Mouse (Mus musculus): ENCODE measurements around the gene Edrf1. TPM values are rescaled to one million over a fixed set of nuclear protein-coding genes. Genes with fewer than 3 reads are reported as not detected.

Edrf1 gene
- polyA plus RNA-seq, 1 experiment: 12.4 TPM

DNA sequence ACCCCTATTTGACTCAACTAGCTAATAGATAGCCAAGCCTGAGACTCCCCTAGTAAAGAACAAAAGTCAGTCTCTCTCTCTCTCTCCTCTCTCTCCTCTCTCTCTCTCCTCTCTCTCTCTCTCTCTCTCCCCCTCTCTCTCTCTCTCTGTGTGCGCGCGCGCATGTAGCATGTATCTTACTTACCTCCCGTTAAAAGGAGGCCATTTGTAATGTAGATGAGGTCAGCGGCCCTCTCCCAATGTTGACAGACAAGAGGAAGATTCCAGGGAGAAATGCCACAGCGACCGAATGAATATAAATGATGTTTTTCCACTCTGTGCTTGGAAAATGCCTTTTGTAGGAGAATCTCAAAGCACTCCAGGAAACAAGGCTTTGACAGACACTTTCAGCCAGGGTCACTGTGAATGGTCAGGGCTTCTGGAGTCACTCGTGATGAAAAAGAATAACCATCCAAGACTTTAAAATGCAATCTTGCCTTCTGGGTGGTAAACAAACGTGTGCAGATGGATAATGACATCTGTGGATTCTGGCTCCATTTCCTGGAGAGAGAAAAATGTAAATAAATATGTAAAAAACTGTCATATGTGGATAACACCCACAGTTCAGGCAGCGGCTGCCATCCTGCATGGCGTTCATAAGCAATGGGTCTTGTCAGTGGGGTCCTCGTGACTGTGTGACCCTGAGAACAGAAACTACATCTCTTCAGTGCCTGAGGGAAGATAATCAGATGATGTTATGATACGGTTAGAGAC is 10.0 kb upstream of the Edrf1 start:
- Histone ChIP-seq H3K27me3 (replicated peaks; ENCODE audit: control insufficient read depth, insufficient read depth, low read length) (no peaks in the 10 kb centered on the region), H3K27ac (ENCODE audit: insufficient read depth, low read depth, low read length) (no peak overlapping the region), H3K36me3 (ENCODE audit: control insufficient read depth, insufficient read depth, low read length) (no peaks in the 10 kb centered on the region), H3K4me3 (ENCODE audit: insufficient read depth, low read depth, low read length) (no peak overlapping the region), H3K4me1 (ENCODE audit: control insufficient read depth, insufficient read depth, low read length) (no peaks in the 10 kb centered on the region)
- DNase-seq: no peak
- 68% methylated on average over 14 of the region's 14 CpGs for WGBS
- TF ChIP-seq POLR2A (IDR thresholded peaks at IDR 0.05; ENCODE audit: low read depth, low read length): no peak
- no peak for TF ChIP-seq CTCF (conservative IDR thresholded peaks at IDR 0.05; ENCODE audit: insufficient read depth, insufficient read length, low read depth, low read length)

DNA sequence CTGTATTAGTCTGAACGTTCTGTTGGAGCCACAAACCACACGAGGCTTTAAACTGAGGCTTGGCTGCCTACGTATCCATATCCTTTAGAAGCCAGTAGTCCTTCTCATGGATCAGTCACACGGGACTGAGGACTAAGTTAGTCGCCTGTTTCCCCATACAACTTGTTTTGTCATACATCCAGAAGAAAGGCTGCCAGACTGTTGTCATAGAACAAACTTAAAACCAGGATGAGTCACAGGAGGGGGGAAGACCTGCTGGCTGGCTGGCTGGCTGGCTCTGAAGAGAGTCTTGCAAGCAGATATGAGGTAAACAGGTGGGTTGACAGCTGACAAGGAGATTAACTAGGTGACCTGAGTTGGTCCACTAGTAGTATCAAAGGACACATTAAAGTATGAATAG is 6.5 kb upstream of the Edrf1 start:
- Histone ChIP-seq H3K36me3 (ENCODE audit: control insufficient read depth, insufficient read depth, low read length) (no peaks in the 10 kb centered on the region), H3K27ac (ENCODE audit: insufficient read depth, low read depth, low read length) (no peak overlapping the region), H3K4me3 (ENCODE audit: insufficient read depth, low read depth, low read length) (no peak overlapping the region), H3K4me1 (ENCODE audit: control insufficient read depth, insufficient read depth, low read length) (no peaks in the 10 kb centered on the region), H3K27me3 (replicated peaks; ENCODE audit: control insufficient read depth, insufficient read depth, low read length) (no peaks in the 10 kb centered on the region)
- no peak for DNase-seq
- TF ChIP-seq CTCF (conservative IDR thresholded peaks at IDR 0.05; ENCODE audit: insufficient read depth, insufficient read length, low read depth, low read length): no peak
- TF ChIP-seq POLR2A (IDR thresholded peaks at IDR 0.05; ENCODE audit: low read depth, low read length): no peak
- WGBS: 82% methylated on average over 5 of the region's 5 CpGs

DNA sequence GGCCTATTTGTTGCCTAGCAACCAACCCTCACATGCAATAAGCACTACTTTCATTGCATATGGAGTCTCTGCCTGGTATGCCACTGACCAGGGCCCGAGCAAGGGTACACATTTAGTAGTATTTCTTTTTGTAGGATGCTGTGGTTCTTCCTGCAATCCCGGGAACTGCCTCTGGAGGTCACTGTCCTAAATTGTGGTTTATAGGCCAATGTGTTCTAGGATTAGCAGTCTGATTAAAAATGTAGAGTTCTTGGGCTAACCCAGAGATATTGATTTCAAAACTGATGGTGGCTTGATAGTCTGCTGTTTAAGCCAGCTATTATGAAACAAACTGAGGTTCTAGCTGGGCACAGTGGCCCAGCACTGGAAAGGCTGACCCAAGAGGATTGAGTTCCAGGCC is 4.9 kb upstream of the Edrf1 start:
- H3K27me3 ChIP-seq (replicated peaks; ENCODE audit: control insufficient read depth, insufficient read depth, low read length): no peaks in the 10 kb centered on the region
- no peak overlapping the region for H3K4me3 ChIP-seq (ENCODE audit: insufficient read depth, low read depth, low read length)
- no peaks in the 10 kb centered on the region for H3K4me1 ChIP-seq (ENCODE audit: control insufficient read depth, insufficient read depth, low read length)
- peak; percentile 64 for DNase-seq
- H3K36me3 ChIP-seq (ENCODE audit: control insufficient read depth, insufficient read depth, low read length): no peaks in the 10 kb centered on the region
- 27% methylated on average over 2 of the region's 2 CpGs for WGBS
- H3K27ac ChIP-seq (ENCODE audit: insufficient read depth, low read depth, low read length): no peak overlapping the region
- TF ChIP-seq CTCF (conservative IDR thresholded peaks at IDR 0.05; ENCODE audit: insufficient read depth, insufficient read length, low read depth, low read length): peak; percentile 44
- no peak for TF ChIP-seq POLR2A (IDR thresholded peaks at IDR 0.05; ENCODE audit: low read depth, low read length)

DNA sequence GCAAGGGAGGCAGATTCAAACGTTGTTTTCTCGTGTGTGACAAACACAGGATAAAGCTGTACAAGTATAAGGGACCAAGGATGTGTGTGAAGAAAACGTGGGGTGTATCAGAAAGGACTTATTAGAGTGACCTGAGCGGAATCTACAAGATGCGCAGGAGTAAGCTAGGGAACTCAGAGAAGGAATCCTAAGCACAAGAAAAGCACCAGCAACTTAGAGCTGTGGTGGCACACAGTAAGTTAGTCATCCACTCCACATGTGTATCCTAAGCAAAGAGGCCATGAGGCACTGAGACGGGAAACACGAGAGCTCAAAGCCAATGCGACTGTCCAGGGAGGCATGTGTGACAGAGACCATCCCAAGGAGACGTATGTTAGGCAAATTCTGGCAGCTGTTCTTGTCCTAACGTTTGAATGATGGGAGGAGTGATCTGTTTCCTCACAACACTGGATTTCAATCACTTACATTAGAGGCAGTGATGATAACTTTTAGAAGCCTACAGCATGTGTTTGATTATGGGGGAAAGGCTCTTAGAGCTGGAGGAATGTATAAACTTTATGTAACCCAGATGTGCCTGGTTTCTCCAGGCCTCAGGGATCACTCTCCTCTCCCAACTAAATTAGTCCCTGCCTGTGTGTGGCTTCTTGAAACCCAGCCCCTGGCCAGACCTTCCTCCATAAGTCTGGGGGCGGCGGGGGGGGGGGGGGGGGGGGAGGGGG is 2.3 kb upstream of the Edrf1 start:
- H3K36me3 ChIP-seq (ENCODE audit: control insufficient read depth, insufficient read depth, low read length): no peaks in the 10 kb centered on the region
- no peak for DNase-seq
- H3K4me1 ChIP-seq (ENCODE audit: control insufficient read depth, insufficient read depth, low read length): no peaks in the 10 kb centered on the region; the same call in 1 of the 2 replicates
- TF ChIP-seq CTCF (conservative IDR thresholded peaks at IDR 0.05; ENCODE audit: insufficient read depth, insufficient read length, low read depth, low read length): no peak
- no peak for TF ChIP-seq POLR2A (IDR thresholded peaks at IDR 0.05; ENCODE audit: low read depth, low read length)
- no peak overlapping the region for H3K4me3 ChIP-seq (ENCODE audit: insufficient read depth, low read depth, low read length)
- H3K27ac ChIP-seq (ENCODE audit: insufficient read depth, low read depth, low read length): no peak overlapping the region
- 59% methylated on average over 10 of the region's 12 CpGs for WGBS
- H3K27me3 ChIP-seq (replicated peaks; ENCODE audit: control insufficient read depth, insufficient read depth, low read length): no peaks in the 10 kb centered on the region

DNA sequence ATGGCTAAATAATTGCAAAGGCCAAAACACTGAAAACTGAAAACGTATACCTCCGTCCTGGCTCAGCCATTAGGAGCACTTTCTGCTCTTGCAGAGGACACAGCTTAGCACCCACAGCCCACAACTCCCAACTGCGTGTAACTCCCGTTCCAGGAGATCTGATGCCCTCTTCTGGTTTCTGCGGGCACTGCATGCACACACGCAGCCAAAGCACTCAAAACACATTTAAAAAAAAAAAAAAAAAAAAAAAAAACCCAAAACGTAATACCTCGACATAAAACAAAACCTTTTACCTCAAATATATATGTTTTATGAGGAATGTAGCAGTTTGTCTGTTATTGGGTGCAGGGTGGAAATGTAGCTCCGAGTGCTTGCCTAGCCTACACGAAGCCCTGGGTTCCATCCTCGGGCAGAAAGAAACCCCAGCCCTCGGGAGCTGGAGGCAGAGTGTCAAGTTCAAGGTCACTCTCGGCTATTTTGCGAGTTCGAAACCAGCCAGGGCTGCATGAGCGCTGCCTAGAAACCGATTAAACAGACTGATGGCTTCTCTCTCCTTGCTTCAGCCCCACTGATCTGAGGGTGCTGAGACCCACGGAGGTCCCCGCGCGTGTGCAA is 498 bp upstream of the Edrf1 start:
- 1% methylated on average over 21 of the region's 21 CpGs for WGBS
- Histone ChIP-seq H3K27ac (ENCODE audit: insufficient read depth, low read depth, low read length) (peak overlapping the region; percentile 50), H3K4me3 (ENCODE audit: insufficient read depth, low read depth, low read length) (peak overlapping the region; percentile 61), H3K27me3 (replicated peaks; ENCODE audit: control insufficient read depth, insufficient read depth, low read length) (no peaks in the 10 kb centered on the region), H3K4me1 (ENCODE audit: control insufficient read depth, insufficient read depth, low read length) (no peaks in the 10 kb centered on the region; the same call in 1 of the 2 replicates), H3K36me3 (ENCODE audit: control insufficient read depth, insufficient read depth, low read length) (peaks cover 6% of the 10 kb centered on the region)
- TF ChIP-seq POLR2A (IDR thresholded peaks at IDR 0.05; ENCODE audit: low read depth, low read length) (no peak), CTCF (conservative IDR thresholded peaks at IDR 0.05; ENCODE audit: insufficient read depth, insufficient read length, low read depth, low read length) (peak; percentile 81)
- DNase-seq: peak; percentile 92

DNA sequence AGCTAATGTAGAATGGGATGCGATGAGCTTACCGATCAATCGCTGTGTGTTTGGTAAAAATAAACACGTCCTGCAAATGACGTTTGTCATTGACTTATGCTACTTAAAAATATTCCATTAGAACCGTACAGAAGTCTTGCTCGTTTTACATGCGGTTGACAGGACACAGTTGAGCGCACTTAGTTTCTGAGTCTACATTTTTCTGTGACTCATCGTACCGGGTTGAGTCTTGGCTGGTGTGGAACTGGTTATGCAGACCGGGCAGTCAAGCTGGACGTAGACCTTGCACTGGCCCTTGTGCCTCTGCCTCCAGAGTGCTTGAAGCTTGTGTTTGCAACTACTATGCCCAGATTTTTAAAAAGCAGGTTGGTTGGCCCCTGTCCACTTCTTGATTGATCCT is 963 bp downstream of the Edrf1 start:
- H3K27ac ChIP-seq (ENCODE audit: insufficient read depth, low read depth, low read length): peak overlapping the region; percentile 10; the same call in 1 of the 2 replicates
- no peaks in the 10 kb centered on the region for H3K27me3 ChIP-seq (replicated peaks; ENCODE audit: control insufficient read depth, insufficient read depth, low read length)
- DNase-seq: peak; percentile 67
- no peaks in the 10 kb centered on the region; the same call in 1 of the 2 replicates for H3K4me1 ChIP-seq (ENCODE audit: control insufficient read depth, insufficient read depth, low read length)
- WGBS: 2% methylated on average over 13 of the region's 13 CpGs
- no peak for TF ChIP-seq POLR2A (IDR thresholded peaks at IDR 0.05; ENCODE audit: low read depth, low read length)
- no peak for TF ChIP-seq CTCF (conservative IDR thresholded peaks at IDR 0.05; ENCODE audit: insufficient read depth, insufficient read length, low read depth, low read length)
- H3K4me3 ChIP-seq (ENCODE audit: insufficient read depth, low read depth, low read length): peak overlapping the region; percentile 85
- H3K36me3 ChIP-seq (ENCODE audit: control insufficient read depth, insufficient read depth, low read length): peaks cover 12% of the 10 kb centered on the region

DNA sequence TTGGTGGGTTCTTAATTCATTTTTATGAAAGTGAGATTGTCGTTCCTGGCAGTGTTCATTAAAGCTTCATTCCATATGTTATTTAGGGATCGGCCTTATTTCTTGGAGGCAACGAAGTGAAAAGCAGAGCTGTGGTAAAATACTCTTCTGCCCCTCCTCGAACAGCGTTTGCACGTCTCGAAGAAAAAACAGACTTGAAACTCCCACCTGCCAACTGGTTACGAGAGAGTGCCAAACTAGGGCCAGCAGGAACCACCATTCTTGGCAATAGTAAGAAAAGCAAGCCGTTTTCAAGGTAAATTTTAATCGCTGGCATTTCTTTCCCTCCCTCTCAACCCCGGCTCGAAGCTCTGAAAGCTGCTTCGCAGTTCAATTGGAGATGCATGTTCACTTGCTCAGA is 1.5 kb downstream of the Edrf1 start:
- H3K27me3 ChIP-seq (replicated peaks; ENCODE audit: control insufficient read depth, insufficient read depth, low read length): no peaks in the 10 kb centered on the region
- DNase-seq: no peak
- no peaks in the 10 kb centered on the region; the same call in 1 of the 2 replicates for H3K4me1 ChIP-seq (ENCODE audit: control insufficient read depth, insufficient read depth, low read length)
- H3K4me3 ChIP-seq (ENCODE audit: insufficient read depth, low read depth, low read length): no peak overlapping the region
- WGBS: 48% methylated on average over 13 of the region's 13 CpGs
- peaks cover 12% of the 10 kb centered on the region for H3K36me3 ChIP-seq (ENCODE audit: control insufficient read depth, insufficient read depth, low read length)
- TF ChIP-seq POLR2A (IDR thresholded peaks at IDR 0.05; ENCODE audit: low read depth, low read length) (no peak), CTCF (conservative IDR thresholded peaks at IDR 0.05; ENCODE audit: insufficient read depth, insufficient read length, low read depth, low read length) (no peak)
- H3K27ac ChIP-seq (ENCODE audit: insufficient read depth, low read depth, low read length): no peak overlapping the region

All from kidney, adult 2 months (tissue).